Mouse (Mus musculus) kidney, embryonic 14.5 days (tissue): Measurements from ENCODE around the gene Plcb4. TPM values are rescaled to one million over a fixed set of nuclear protein-coding genes. Genes with fewer than 3 reads are reported as not detected.

Experiments used
- ATAC-seq: fragments of 200-750 bp; cut with Nextera tagmentation; 2 replicates; pipeline ENCODE4 v1.8.0; 2017; ENCODE audit warnings: moderate number of reproducible peaks, mild to moderate bottlenecking, moderate TSS enrichment, moderate library complexity; ENCODE audit not compliant: low FRiP score, low TSS enrichment
- H3K27ac ChIP-seq: fragments of 300-500 bp; sonication (generic); 2 replicates; pipeline ENCODE4 v1.5.1; 2014; ENCODE audit warnings: low read depth, mild to moderate bottlenecking, low read length, moderate library complexity, mixed read lengths
- H3K27me3 ChIP-seq: fragments of 300-500 bp; sonication (generic); 2 replicates; pipeline ENCODE4 v1.6.1; 2014; ENCODE audit warnings: mild to moderate bottlenecking, low read length; ENCODE audit not compliant: control insufficient read depth, insufficient read depth
- H3K36me3 ChIP-seq: fragments of 300-500 bp; sonication (generic); 2 replicates; pipeline ENCODE4 v1.6.1; 2014; ENCODE audit warnings: low read length, mixed read lengths; ENCODE audit not compliant: control insufficient read depth, insufficient read depth
- H3K4me1 ChIP-seq: fragments of 300-500 bp; sonication (generic); 2 replicates; pipeline ENCODE4 v1.6.1; 2014; ENCODE audit warnings: low read length, mixed read lengths; ENCODE audit not compliant: control insufficient read depth, insufficient read depth
- H3K4me2 ChIP-seq: fragments of 300-500 bp; sonication (generic); replicated peaks from 2 replicates; pipeline ENCODE4 v1.6.1; 2014; ENCODE audit warnings: low read depth, mild to moderate bottlenecking, low read length
- H3K4me3 ChIP-seq: fragments of 300-500 bp; sonication (generic); 2 replicates; pipeline ENCODE4 v1.5.1; 2014; ENCODE audit warnings: mild to moderate bottlenecking, low read length
- H3K9ac ChIP-seq: fragments of 300-500 bp; sonication (generic); 2 replicates; pipeline ENCODE4 v1.6.1; 2014; ENCODE audit warnings: low read depth, mild to moderate bottlenecking, low read length, moderate library complexity
- H3K9me3 ChIP-seq: fragments of 300-500 bp; sonication (generic); 2 replicates; pipeline ENCODE4 v1.6.1; 2016; ENCODE audit warnings: low read length; ENCODE audit not compliant: control insufficient read depth
- WGBS: fragments of 180-500 bp; shearing (Covaris S2); extraction: QIAGEN DNeasy Blood & Tissue Kit; methylation state at CpG from one replicate; pipeline ENCODE4 v1.1.7; 2014; 5-methylcytosine and 5-hydroxymethylcytosine counted together
- polyA plus RNA-seq: library from polyadenylated mRNA; unstranded; fragments of >200 nt; fragmentation: Nextera tagmentation; extraction: Ambion mirVana; gene quantifications from 2 replicates; pipeline ENCODE4 v1.2.1, GENCODE M21; 2014

Gene Plcb4
- polyA plus RNA-seq, 1 experiment from 2014 or later, result 21.2 TPM

DNA sequence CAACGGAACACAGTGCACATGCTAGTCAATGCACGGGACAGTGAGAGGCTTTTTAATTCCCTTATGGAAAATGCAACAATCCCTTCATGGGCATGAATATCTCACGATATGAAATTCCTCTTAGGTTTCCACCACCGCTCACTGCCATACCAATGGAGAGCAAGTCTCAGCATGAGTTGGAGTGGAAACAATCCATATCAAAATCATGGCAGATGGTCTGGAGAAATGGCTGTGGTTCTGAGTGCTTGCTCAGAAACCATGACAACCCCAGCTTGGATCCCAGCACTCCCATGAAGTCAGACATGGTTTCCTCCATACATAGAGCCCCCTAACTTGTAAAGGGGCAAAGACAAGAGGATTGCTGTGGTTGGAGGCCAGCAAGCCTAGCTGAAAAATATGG is 389.7 kb downstream of the Plcb4 start:
- Histone ChIP-seq H3K9me3 (no peaks in the 10 kb centered on the region), H3K36me3 (no peaks in the 10 kb centered on the region), H3K4me3 (no peak overlapping the region), H3K4me2 (no peak overlapping the region), H3K4me1 (no peaks in the 10 kb centered on the region), H3K27me3 (0 out of 2 replicates have a peak, but pooled peaks cover 2% of the 10 kb centered on the region), H3K9ac (no peak overlapping the region), H3K27ac (no peak overlapping the region)
- ATAC-seq, result no peak
- WGBS, result 94% methylated on average over 4 of the region's 4 CpGs

DNA sequence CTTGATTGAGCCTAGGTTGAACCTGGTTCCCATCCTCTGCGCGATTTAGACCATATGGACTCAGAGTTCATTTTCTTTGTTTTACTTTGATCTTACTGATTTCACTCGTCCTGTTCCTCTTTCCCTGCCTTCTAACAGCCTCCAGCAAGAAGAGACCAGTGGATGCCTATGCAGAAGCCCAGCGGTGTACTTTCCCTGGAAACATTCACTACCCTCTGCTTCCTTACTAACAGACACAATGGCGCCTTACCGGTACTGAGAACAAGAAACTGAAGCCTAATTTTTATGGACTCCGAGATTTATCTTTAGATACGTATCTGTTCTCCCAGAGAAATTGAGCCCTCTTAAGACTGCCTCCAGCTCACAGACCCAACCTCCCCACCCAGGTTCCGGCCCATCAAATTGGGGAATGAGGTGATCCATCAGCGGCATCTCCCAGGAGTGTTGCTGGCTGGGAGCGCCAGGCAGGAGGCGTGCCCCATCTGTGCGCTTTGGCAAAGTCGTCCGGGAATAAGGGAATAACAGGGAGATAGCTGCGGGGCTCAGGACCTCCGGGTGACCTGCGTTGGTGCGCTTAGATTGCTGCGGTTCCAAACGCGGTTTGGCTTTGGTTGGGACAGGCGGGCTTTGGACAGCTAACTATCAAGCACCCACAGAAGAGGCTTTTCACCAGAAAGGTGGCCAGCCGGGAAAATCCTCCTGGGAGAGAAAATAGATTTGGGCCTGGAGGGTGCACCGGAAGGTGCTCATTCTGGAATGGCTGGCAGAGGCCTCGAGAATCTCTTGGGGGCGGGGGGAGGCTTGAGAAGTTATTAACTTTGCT is 392.2 kb downstream of the Plcb4 start:
- no peaks in the 10 kb centered on the region for H3K4me1 ChIP-seq
- H3K9me3 ChIP-seq, result no peaks in the 10 kb centered on the region
- H3K27me3 ChIP-seq, result 0 out of 2 replicates have a peak, but pooled peaks cover 2% of the 10 kb centered on the region
- H3K27ac ChIP-seq, result peak overlapping the region; percentile 69
- H3K9ac ChIP-seq, result no peak overlapping the region
- no peaks in the 10 kb centered on the region for H3K36me3 ChIP-seq
- WGBS, result 7% methylated on average over 27 of the region's 27 CpGs
- peak; percentile 96 for ATAC-seq
- peak overlapping the region; percentile 54 for H3K4me2 ChIP-seq
- H3K4me3 ChIP-seq, result peak overlapping the region; percentile 30

DNA sequence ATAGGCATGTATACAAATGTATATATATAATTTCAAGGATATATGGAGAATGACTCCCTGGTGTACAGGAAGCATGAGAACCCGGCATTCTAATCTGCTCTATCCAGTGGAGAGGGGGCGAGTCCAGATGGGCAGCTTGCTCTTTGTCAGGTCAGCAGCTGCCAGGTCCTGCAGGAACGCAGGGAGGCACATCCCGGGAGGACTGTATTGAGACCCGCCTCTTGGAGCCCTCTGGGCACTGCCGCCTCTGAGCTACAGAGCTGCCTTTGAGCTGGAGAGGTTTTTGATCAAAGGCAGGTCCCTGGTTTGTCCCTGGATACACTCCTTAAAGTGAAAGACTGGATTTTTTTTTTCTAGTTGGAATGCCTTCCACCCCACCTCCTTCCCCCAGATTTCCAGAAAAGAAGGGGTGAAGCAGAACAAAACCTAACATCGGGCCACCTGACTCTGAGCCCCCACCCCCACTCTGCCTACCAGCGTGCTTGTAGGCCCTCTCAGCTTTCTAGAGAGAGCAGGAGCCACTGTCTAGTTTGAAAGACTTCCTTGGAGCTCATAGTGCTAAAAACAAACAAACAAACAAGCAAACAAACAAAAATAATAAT is 393.0 kb downstream of the Plcb4 start, which contains the start of gene Lamp5:
Lamp5 (plus strand) TSS at position 552 of the 602 bp plus-strand sequence.
- peak; percentile 78 for ATAC-seq
- 3% methylated on average over 8 of the region's 8 CpGs for WGBS
- Histone ChIP-seq H3K4me1 (no peaks in the 10 kb centered on the region), H3K9me3 (no peaks in the 10 kb centered on the region), H3K27me3 (0 out of 2 replicates have a peak, but pooled peaks cover 2% of the 10 kb centered on the region), H3K4me3 (peak within 1 kb of the TSS; percentile 30), H3K27ac (peak within 1 kb of the TSS; percentile 69), H3K4me2 (peak within 1 kb of the TSS; percentile 54), H3K9ac (no peak within 1 kb of the TSS), H3K36me3 (no peaks in the 10 kb centered on the region)

DNA sequence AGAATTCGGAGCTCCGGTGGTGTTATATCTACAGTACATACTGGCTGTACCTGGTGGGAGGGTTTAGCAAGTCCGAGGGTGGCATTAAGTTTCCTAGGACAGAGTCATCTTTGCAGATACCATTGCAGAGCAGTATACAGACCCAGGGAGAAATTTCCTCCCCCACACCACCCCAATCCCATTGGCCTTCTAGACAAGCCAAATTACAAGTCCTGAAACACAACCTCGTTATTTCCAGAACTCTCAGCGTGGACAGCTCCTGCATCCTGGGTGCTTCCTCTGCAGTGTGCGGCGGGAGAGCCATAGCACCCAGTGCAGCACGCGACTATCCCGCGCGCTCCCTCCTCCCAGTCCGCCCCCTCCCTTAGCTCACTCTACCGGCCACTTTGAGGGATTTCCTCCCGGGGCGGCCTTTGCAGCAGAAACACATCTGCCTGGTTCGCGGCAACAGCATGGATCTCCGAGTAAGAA is 399.1 kb downstream of the Plcb4 start:
- peak overlapping the region; percentile 53 for H3K4me2 ChIP-seq
- H3K36me3 ChIP-seq, result no peaks in the 10 kb centered on the region
- peaks cover 13% of the 10 kb centered on the region; the same call in 1 of the 2 replicates for H3K4me1 ChIP-seq
- no peaks in the 10 kb centered on the region for H3K9me3 ChIP-seq
- H3K9ac ChIP-seq, result no peak overlapping the region
- 6% methylated on average over 19 of the region's 19 CpGs for WGBS
- ATAC-seq, result peak; percentile 75
- peak overlapping the region; percentile 30 for H3K4me3 ChIP-seq
- no peak overlapping the region for H3K27ac ChIP-seq
- peaks cover 33% of the 10 kb centered on the region for H3K27me3 ChIP-seq

DNA sequence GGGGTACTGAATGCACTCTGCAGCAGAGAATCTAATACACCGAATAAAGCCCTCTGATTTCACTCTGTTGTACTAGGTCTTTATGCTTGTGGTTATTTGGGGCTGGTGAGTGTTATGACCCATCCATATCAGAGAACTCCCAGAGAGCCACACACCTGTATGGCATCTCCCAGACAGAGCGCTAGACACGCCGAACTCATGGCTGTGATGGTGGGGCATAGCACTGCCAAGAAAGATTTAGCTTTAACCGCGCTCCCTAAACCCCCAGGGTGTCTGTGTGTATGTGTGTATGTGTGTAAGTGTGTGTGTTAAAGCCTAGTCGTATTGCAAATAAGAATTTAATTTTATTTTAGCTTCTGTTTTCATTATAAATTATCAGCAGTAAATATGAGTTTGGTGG is 399.6 kb downstream of the Plcb4 start:
- Histone ChIP-seq H3K27me3 (peaks cover 33% of the 10 kb centered on the region), H3K4me2 (peak overlapping the region; percentile 53), H3K9me3 (no peaks in the 10 kb centered on the region), H3K27ac (no peak overlapping the region), H3K4me1 (peaks cover 13% of the 10 kb centered on the region; the same call in 1 of the 2 replicates), H3K36me3 (no peaks in the 10 kb centered on the region), H3K9ac (no peak overlapping the region), H3K4me3 (peak overlapping the region; percentile 30)
- 5% methylated on average over 7 of the region's 7 CpGs for WGBS
- peak; percentile 33; the same call in 1 of the 2 replicates for ATAC-seq

DNA sequence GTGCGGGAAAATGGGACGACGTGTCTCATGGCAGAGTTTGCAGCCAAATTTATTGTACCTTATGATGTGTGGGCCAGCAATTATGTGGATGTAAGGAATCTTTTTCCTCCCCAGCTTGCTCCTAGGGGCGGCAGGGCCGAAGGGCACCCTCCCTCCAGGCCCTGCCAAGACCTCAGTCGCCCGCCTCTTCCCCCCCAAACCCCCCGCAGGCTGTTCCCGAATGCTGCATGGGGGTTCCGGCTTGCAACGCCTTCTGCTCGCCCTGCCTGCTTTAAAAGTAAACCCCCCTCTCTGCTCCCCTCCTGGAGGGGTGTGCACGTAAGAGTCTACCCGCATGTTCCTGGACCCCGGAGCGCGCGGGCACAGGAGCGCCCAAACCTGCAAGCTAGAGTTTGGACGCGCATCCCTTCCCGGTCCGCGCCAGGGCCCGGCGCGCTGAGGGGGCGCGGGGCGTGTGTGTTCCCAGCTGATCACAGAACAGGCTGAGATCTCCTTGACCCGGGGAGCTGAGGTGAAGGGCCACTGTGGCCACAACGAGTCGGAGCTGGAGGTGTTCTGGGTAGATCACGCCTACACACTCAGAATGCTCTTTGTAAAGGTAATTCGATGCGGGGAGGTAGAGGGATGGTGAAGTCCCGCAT is 400.3 kb downstream of the Plcb4 start:
- no peak overlapping the region for H3K27ac ChIP-seq
- no peak overlapping the region for H3K9ac ChIP-seq
- no peaks in the 10 kb centered on the region for H3K36me3 ChIP-seq
- peak; percentile 51 for ATAC-seq
- H3K9me3 ChIP-seq, result no peaks in the 10 kb centered on the region
- 1% methylated on average over 37 of the region's 37 CpGs for WGBS
- peak overlapping the region; percentile 30 for H3K4me3 ChIP-seq
- H3K4me1 ChIP-seq, result peaks cover 13% of the 10 kb centered on the region; the same call in 1 of the 2 replicates
- H3K4me2 ChIP-seq, result peak overlapping the region; percentile 53
- peaks cover 33% of the 10 kb centered on the region for H3K27me3 ChIP-seq
